Mouse (Mus musculus) adrenal gland, adult (tissue): ENCODE results near the gene Med24.
A peak's percentile ranks its signal among the peaks of the same experiment; 100 is the strongest.
"Not testable (repeated sequence)": the region's sequence is repeated elsewhere in the genome, so short reads cannot be mapped to it uniquely, and the experiment has no call there.

ENCODE experiments used
- DNase-seq, 2 experiments: peaks; one replicate each; pipeline ENCODE4 v3.0.0; 2022 to 2023; ENCODE audit warnings: low spot score in 1 of 2; ENCODE audit not compliant: inconsistent age in 2 of 2

Med24 gene

DNA sequence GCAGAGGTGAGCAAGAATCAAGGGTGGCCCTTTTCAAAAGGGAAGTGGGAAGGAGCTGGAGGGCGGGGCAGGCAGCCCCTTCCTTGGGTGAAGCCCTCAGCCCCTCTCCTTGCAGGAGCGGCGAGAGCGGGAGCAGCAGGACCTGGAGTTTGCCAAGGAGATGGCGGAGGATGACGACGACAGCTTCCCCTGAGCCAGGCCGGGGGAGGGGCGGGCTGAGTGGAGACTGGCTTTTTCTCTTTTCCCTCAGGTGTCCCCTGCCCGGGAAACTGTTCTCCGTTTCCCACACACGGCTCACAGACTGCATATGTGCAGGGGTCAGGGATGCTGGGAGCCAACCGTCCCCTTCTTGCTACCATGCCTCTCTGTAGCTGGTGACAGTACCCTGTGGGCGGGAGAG lies 33.8 kb downstream of the Med24 start:
- no peak for DNase-seq

DNA sequence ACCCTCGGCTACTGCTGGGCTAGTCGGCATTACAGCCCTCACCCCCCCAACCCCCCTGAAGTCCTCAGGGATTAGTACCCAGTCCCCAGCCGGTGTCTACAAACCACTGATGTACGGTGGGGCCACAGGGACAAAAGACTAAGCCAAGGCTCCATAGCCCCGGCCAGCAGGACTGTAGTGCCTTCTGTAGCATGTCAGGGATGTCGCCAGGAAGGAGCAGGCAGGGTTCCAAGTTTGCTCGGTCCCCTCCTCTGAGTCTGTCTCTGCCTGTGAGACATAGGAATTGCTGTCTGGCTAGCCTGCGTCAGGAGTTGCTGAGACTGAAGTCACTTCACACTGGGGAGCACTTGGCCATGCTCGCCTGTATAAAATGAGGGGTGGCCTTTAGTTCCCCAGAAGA lies 34.9 kb downstream of the Med24 start:
- no peak for DNase-seq

DNA sequence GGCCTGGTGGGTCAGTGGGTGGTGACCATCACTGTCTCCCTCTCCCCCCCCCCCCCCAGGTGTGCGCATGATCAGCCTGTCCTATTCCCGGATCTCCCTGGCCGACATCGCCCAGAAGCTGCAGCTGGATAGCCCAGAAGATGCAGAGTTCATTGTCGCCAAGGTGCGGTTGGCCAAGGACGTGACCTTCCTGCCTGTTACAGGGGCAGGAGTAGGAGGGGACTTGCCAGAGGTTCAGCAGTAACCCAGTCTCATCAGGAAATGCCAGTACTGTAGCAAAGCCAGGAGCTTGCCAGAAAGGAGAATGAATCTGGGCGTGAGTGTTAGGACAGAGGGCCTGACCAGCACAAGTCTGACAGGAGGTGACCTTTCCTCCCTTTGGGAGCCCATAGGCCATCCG lies 35.5 kb downstream of the Med24 start:
- DNase-seq = no peak

DNA sequence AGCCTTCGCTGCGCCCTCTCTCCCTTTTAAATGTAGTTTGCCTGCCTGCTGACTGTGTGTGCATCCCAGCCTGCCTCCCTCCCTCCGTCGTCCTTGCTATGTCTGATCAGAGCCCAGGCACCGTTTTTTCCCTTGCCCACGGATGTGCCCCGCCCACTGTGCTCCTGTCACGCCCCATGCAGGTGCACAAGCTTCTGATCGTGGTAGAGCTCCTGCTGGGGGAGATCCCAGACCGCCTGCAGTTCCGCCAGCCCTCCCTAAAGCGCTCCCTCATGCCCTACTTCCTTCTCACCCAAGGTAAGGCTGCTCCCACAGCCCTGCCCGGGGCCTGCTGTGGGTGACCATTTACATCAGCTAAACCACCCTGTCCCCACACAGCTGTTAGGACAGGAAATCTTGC lies 36.0 kb downstream of the Med24 start:
- DNase-seq = no peak

DNA sequence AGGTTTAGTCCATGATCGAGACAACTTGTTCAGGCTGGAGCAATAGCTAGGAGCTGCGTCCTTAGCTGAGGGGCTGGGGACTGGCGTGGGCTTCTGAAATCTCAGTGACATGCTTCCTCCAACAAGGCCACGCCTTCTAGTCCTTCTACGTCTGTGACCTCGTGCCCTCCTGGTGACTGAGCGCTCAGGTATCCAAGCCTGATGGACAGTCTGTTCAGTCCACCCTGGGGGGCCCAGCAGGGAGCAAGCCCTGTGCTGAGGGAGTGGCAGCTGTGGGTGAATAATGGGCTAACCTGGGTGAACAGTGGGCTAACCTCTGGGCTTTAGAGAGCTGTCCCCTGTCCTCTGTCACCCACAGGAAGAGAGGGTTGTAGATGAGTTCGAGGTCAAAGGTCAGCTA lies 41.2 kb downstream of the Med24 start:
- DNase-seq = no peak

DNA sequence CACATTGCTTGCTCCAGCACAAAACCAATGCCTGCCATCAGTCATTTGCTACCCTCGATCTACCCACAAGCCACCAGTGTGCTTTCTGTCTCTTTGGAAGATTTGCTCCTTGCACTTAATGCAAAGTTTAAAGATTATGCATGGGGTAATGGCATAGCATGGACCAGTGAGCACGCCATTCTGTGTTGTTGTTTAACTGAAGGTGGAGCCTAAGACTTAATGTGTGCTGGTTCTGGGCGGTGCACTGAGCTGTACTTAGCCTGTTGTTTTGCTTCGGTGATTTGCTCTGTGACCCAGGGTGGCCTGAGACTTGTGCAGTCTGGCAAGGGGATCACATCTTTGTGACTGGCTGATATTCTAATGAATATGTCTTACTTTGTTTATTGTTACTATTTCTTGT lies 42.3 kb downstream of the Med24 start:
- DNase-seq = no peak

DNA sequence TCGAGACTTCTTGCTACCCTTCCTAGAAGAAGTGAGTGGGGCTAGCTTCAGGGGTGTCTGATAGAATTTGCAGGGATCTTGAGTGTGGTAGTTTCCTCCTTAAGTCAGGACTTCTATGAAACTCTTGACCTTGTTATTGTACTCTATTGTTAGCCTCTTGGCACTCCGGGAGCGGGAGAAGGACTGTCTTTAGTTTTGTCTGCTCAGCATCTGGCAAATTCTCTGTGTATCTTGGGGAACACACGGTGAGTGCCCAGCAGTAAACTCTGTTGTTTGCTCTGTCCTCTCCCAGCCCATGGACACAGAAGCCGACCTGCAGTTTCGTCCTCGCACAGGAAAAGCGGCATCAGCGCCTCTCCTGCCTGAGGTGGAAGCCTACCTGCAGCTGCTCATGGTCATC lies 43.6 kb downstream of the Med24 start:
- no peak for DNase-seq

DNA sequence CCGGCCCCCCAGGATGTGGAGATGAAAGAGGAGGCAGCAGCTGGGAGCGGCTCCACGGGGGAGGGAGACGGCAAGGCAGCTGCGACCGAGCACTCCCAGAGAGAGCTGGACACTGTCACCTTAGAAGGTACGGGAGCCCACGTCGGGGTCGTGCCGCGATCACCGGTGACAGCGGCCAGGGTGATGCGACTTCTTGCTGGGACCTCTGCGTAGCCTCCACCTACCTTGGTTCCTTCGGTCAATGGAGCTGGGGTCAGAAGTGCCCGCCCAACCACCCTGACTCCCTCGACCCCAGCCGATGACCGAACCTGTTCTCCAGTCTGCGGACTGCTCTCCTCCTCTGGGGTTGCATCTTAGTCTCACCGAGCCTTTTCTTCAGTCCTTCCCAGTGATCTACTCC lies 46.4 kb downstream of the Med24 start:
- no peak for DNase-seq

DNA sequence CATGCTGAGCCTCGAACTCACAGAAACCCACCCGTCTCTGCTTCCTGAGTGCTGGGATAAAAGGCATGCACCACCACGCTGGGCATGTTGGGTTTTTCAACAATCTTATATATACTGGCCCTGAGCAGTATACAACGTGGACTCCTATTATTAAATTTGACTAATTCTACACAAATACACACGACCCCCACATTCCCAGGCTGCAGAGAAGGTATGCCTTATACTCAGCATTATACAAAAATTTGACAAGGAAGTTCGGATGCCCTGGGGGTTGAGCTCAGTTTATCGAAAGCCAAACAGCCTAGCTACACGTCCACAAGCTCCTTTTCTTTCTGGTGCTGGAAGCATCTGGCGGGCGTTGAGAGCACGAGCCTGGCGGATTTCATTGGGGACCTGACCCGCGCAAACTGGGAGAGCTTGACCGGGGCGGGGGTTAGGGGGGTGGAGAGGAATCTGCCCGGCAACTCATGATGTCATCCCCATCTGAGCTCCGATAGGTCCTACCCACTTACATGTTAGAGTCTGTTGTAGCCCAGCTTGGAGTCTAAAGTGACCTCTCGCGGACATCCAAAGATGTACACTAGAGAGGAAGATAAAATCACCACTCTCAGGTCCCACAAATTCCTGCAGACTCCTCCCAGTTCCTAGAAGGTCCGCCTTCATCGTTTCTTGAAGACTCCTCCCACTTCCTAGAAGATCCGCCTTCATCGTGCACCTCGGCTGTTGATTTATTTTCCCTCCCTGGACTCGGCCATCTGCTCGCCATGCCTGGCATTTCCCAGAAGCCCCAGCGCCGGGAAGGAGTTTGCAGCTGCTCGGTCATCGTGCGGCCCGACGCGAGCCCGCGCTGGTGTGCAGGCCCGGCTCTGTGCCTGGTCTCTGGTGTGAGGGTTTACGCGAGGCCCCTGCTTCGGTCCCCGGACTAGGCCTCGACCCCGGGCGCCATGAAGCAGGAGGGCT lies 47.2 kb downstream of the Med24 start, which contains the start of gene Psmd3:
Gene Psmd3, plus strand, starts transcription at position 769 of the 960 bp plus-strand sequence.
- peak; percentile 97 to 100 for DNase-seq

DNA sequence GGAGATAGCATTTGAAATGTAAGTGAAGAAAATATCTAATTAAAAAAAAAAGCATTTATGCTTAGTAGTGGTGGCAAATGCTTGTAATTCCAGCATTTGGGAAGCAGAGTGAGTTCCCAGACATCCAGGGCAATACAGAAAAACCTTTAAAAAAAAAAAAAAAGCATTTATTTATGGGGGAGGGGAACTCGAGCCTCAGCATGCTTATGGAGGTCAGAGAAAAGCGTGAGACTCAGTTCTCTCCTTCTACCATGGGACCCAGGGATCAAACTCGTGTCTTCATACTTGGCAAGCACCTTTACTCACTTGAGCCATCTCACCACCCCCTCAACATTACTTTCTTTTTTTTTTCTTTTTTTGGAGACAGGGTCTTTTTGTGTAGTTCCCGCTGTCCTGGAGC lies 48.0 kb downstream of the Med24 start:
- no peak for DNase-seq

DNA sequence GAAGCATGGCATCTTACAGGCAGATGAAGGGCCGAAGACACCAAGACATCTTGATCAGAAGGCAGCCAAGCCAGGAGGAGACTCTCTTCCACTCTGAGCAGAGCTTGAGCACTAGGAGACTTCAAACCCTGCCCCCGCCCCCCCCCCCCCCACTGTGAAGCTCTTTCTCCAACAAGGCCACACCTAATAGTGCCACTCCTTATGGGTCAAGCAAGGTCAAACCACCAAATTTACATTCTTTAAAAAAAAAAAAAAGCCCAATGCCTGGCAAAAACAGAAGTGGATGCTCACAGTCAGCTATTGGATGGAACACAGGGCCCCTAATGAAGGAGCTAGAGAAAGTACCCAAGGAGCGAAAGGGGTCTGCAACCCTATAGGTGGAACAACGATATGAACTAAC lies 48.6 kb downstream of the Med24 start:
- not testable (repeated sequence) for DNase-seq

DNA sequence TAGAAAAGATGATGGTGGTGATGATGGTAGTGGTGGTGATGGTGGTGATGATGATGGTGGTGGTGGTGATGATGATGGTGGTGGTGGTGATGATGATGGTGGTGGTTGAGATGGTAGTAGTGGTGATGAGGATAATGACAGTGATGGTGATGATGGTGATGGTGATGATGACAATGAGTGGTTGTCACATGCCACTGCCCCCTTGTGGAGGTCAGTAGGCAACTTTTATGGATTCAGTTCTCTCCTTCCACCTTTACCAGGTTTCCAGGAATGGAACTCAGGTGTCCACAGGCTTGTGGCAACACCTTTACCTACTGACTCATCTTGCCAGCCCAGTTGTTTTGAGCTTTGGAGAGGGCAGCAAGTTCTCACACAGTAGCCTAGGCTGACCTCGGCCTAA lies 49.2 kb downstream of the Med24 start:
- DNase-seq = no peak

DNA sequence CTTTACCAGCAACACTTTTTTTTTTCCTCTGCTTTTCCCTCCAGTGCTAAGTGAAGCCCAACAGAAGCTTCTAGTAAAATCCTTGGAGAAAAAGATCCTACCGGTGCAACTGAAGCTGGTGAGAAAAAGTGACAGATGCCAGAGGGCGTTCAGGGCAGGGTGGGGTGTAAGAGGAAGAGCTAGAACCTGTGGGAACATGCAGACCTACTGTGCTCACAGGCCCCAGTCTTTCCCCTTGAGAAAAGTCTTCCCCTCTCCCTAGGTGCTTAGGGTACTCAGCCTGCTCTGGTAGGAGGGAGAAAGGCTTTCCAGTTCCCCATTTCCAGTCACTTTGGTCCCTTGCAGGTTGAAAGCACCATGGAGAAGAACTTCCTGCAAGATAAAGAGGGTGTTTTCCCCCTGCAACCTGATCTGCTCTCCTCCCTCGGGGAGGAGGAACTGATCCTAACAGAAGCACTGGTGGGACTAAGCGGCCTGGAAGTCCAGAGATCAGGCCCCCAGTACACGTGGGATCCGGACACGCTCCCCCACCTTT lies 53.3 kb downstream of the Med24 start:
- no peak for DNase-seq

DNA sequence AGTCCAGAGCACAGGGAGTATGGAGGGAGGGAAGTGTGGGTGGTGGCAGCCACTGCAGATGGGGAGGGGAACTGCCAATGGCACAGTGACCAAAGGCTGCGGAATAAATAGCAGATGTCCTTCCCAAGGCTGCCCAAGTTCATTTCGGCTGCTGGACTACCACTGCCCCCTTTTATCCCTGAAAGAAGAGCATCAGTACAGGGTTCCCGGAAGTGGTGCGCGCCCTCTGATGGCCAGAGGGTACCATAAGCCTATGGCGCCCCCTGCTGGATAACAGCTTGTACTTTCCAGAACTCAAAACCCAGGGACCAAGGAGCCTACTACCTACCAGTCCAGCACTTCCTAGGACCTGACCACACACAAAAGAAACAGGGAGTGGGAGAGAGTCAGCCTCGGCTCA lies 56.1 kb downstream of the Med24 start:
- DNase-seq = peak; percentile 62 to 82

DNA sequence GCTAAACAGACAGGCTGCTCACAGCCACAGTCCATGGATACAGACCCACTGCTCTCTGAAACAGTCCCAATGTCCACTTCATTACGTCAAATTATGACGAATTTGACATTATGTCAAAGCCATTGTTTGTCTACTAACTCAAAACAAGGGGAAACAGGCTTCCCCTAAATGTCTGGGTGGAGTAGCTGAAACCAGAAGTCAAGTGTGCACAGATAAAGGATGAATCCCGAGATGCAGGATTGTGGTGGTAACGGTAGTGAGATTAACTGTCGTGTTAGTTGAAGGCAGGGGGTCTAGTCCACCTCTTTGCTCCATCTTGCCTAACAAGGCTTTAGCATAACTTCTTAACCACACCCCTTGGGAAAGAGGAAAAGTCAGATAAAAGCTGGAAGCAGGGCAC lies 56.8 kb downstream of the Med24 start:
- no peak for DNase-seq

DNA sequence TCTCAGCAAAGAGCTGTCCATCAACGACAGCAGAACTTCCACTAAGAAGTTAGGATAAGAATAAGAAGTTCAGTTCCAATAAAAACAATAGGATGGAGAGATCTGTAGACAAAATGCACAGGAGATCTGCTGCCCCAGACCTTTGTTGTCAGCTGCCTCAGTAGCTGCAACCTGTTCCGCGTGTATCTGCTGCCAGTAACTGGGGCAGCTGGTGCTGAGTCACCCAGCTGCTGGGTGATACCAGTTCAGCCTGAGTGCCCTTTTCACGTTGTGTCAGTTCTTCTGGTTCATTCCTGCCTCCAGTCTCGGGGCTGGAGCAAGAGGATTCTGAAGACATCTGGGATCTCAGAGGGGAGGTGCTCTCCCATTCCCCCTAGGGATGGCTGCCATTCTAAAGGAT lies 57.4 kb downstream of the Med24 start:
- DNase-seq = peak; percentile 66 to 71

DNA sequence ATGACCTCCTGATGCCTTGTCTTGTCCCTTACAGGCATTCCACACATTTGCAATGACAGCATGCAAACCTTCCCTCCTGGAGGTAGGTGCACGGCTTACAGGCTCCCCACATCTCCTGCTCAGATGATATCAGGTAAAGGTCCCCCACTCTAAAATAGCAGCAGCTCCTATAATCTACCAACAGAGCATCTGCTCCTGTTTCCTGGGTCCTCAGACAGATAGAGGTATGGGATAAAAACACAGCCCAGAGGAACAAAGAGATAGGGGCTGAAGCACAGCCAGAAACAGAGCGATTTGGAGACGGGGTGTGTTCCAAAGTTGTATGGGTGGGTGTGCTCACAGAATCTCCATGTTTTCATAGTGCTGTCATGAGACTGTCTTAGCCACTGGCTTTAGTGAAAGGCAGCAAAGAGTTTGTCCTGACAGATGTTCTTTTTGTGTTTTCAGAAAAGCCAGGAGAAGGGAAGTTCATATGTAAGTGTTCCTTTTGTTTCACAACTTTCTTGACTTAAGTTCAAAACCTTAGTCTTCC lies 57.9 kb downstream of the Med24 start:
- no peak for DNase-seq

DNA sequence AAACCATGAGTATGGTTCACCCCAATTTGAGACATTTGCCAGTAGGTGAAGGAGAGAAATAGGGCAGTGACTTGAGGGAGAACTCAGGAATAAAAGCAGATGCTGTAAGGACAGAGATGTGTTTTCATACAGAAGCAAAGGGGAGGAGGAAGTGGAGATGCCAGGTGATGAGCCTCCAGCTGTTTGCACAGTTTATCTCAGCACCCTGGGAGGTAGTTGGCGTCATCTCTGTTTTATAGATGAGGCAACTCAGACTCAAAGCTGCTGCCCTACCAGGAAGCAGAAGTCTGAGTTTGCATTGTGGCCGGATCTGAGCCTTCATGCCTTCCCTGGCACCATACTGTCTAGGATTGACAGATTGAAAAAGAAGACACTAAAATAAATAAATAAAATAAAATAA lies 60.3 kb downstream of the Med24 start:
- no peak for DNase-seq

DNA sequence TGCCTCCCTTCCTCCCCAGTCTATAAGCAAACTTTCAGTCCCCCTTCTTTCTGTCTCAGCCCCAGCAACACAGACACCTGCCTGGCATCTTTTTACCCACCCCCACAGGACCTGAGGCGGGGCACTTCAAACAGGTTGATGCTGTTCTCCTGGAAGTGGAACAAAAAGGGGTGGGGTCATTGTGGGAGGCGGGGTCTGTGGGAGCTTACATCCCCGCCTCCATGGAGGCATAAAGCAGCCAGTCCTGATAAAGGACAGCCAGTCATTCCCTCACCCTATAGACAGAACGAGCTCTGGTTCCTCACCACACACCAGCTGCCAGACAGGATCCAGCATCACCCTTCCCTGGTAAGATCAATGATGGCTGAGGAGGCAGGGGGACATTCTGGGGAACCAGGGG lies 65.1 kb downstream of the Med24 start, which contains the start of gene Gsdma:
Gene Gsdma, plus strand, starts transcription at position 261 of the 400 bp plus-strand sequence.
- no peak for DNase-seq

DNA sequence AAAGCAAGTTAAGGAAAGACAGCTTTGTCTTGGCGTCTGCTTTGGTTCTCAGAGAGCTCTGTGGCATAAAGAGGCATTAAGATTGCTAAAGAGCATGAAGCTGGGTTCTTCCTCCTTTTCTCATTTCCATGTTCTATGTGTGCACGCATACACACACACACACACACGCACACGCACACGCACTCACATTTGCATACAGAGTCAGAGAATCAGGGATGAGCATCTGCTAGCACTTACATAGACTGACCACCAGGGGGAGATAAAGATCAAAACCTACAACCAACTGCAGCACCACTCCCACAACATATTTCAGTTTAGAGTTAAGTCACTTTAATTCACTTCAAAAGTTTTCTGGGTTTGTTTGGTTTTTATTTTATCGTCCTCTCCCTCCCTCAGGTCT lies 68.7 kb downstream of the Med24 start:
- peak in 1 of 2 experiments; percentile 73 for DNase-seq

DNA sequence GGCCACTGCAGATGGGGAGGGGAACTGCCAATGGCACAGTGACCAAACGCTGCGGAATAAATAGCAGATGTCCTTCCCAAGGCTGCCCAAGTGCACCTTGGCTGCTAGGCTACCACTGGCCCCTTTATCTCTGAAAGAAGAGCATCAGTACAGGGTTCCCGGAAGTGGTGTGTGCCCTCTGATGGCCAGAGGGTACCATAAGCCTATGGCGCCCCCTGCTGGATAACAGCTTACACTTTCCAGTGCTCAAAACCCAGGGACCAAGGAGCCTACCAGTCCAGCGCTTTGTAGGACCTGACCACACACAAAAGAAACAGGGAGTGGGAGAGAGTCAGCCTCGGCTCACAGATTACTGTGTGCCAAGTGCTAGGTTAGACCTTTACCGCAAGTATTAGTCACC lies 74.2 kb downstream of the Med24 start:
- DNase-seq = peak; percentile 53 to 79
